Mouse (Mus musculus) kidney, embryonic 14.5 days (tissue): Measurements from ENCODE around the gene Fignl1. TPM values are rescaled to one million over a fixed set of nuclear protein-coding genes. Genes with fewer than 3 reads are reported as not detected.
A peak's percentile ranks its signal among the peaks of the same experiment; 100 is the strongest.

ENCODE experiments used
- ATAC-seq: fragments of 200-750 bp; cut with Nextera tagmentation; 2 replicates; pipeline ENCODE4 v1.8.0; 2017; ENCODE audit warnings: moderate number of reproducible peaks, mild to moderate bottlenecking, moderate TSS enrichment, moderate library complexity; ENCODE audit not compliant: low FRiP score, low TSS enrichment
- H3K27ac ChIP-seq: fragments of 300-500 bp; sonication (generic); 2 replicates; pipeline ENCODE4 v1.5.1; 2014; ENCODE audit warnings: low read depth, mild to moderate bottlenecking, low read length, moderate library complexity, mixed read lengths
- H3K27me3 ChIP-seq: fragments of 300-500 bp; sonication (generic); 2 replicates; pipeline ENCODE4 v1.6.1; 2014; ENCODE audit warnings: mild to moderate bottlenecking, low read length; ENCODE audit not compliant: control insufficient read depth, insufficient read depth
- H3K36me3 ChIP-seq: fragments of 300-500 bp; sonication (generic); 2 replicates; pipeline ENCODE4 v1.6.1; 2014; ENCODE audit warnings: low read length, mixed read lengths; ENCODE audit not compliant: control insufficient read depth, insufficient read depth
- H3K4me1 ChIP-seq: fragments of 300-500 bp; sonication (generic); 2 replicates; pipeline ENCODE4 v1.6.1; 2014; ENCODE audit warnings: low read length, mixed read lengths; ENCODE audit not compliant: control insufficient read depth, insufficient read depth
- H3K4me2 ChIP-seq: fragments of 300-500 bp; sonication (generic); replicated peaks from 2 replicates; pipeline ENCODE4 v1.6.1; 2014; ENCODE audit warnings: low read depth, mild to moderate bottlenecking, low read length
- H3K4me3 ChIP-seq: fragments of 300-500 bp; sonication (generic); 2 replicates; pipeline ENCODE4 v1.5.1; 2014; ENCODE audit warnings: mild to moderate bottlenecking, low read length
- H3K9ac ChIP-seq: fragments of 300-500 bp; sonication (generic); 2 replicates; pipeline ENCODE4 v1.6.1; 2014; ENCODE audit warnings: low read depth, mild to moderate bottlenecking, low read length, moderate library complexity
- H3K9me3 ChIP-seq: fragments of 300-500 bp; sonication (generic); 2 replicates; pipeline ENCODE4 v1.6.1; 2016; ENCODE audit warnings: low read length; ENCODE audit not compliant: control insufficient read depth
- WGBS: fragments of 180-500 bp; shearing (Covaris S2); extraction: QIAGEN DNeasy Blood & Tissue Kit; methylation state at CpG from one replicate; pipeline ENCODE4 v1.1.7; 2014; 5-methylcytosine and 5-hydroxymethylcytosine counted together
- polyA plus RNA-seq: library from polyadenylated mRNA; unstranded; fragments of >200 nt; fragmentation: Nextera tagmentation; extraction: Ambion mirVana; gene quantifications from 2 replicates; pipeline ENCODE4 v1.2.1, GENCODE M21; 2014

Fignl1 gene
- polyA plus RNA-seq, 1 experiment from 2014 or later = 85.4 TPM

- Histone ChIP-seq H3K27me3 (no peaks in the 10 kb centered on the region), H3K4me1 (peaks cover 39% of the 10 kb centered on the region), H3K4me3 (no peak overlapping the region), H3K9me3 (no peaks in the 10 kb centered on the region), H3K36me3 (no peaks in the 10 kb centered on the region), H3K4me2 (peak overlapping the region; percentile 26; the same call in 1 of the 2 replicates), H3K9ac (no peak overlapping the region), H3K27ac (peak overlapping the region; percentile 71)
- 46% methylated on average over 8 of the region's 8 CpGs for WGBS
- no peak for ATAC-seq
Observed at GRCm38 (mm10) chr11:11836262-11836661, 27.5 kb upstream of the Fignl1 start.

- H3K27me3 ChIP-seq = no peaks in the 10 kb centered on the region
- H3K27ac ChIP-seq = peak overlapping the region; percentile 71
- WGBS = 84% methylated on average over 4 of the region's 4 CpGs
- no peak for ATAC-seq
- peaks cover 43% of the 10 kb centered on the region for H3K4me1 ChIP-seq
- no peak overlapping the region for H3K4me3 ChIP-seq
- no peaks in the 10 kb centered on the region for H3K9me3 ChIP-seq
- H3K4me2 ChIP-seq = no peak overlapping the region
- H3K9ac ChIP-seq = no peak overlapping the region
- no peaks in the 10 kb centered on the region for H3K36me3 ChIP-seq
Observed at GRCm38 (mm10) chr11:11835791-11836190, 27.0 kb upstream of the Fignl1 start.

GRCm38 (mm10) chr11:11835361-11835760 lies 26.6 kb upstream of the Fignl1 start:
- Histone ChIP-seq H3K27me3 (no peaks in the 10 kb centered on the region), H3K4me2 (no peak overlapping the region), H3K9me3 (no peaks in the 10 kb centered on the region), H3K4me1 (peaks cover 47% of the 10 kb centered on the region), H3K27ac (no peak overlapping the region; the same call in 1 of the 2 replicates), H3K36me3 (no peaks in the 10 kb centered on the region), H3K4me3 (no peak overlapping the region), H3K9ac (no peak overlapping the region)
- WGBS = 59% methylated on average over 6 of the region's 6 CpGs
- no peak for ATAC-seq

GRCm38 (mm10) chr11:11833100-11833499 lies 24.3 kb upstream of the Fignl1 start:
- H3K27me3 ChIP-seq = no peaks in the 10 kb centered on the region
- H3K27ac ChIP-seq = peak overlapping the region; percentile 92
- no peak for ATAC-seq
- no peak overlapping the region for H3K9ac ChIP-seq
- H3K36me3 ChIP-seq = no peaks in the 10 kb centered on the region
- H3K4me2 ChIP-seq = no peak overlapping the region
- no peak overlapping the region for H3K4me3 ChIP-seq
- H3K4me1 ChIP-seq = peaks cover 67% of the 10 kb centered on the region
- H3K9me3 ChIP-seq = no peaks in the 10 kb centered on the region
- 15% methylated on average over 8 of the region's 8 CpGs for WGBS

- Histone ChIP-seq H3K9me3 (no peaks in the 10 kb centered on the region), H3K4me3 (no peak overlapping the region), H3K27me3 (no peaks in the 10 kb centered on the region), H3K27ac (peak overlapping the region; percentile 92), H3K4me1 (peaks cover 69% of the 10 kb centered on the region), H3K9ac (no peak overlapping the region), H3K36me3 (no peaks in the 10 kb centered on the region), H3K4me2 (no peak overlapping the region)
- no peak for ATAC-seq
- 37% methylated on average over 6 of the region's 6 CpGs for WGBS
Observed at GRCm38 (mm10) chr11:11832755-11833084, 24.0 kb upstream of the Fignl1 start.

GRCm38 (mm10) chr11:11831940-11832754 lies 23.4 kb upstream of the Fignl1 start:
- ATAC-seq = peak; percentile 44
- H3K27ac ChIP-seq = peak overlapping the region; percentile 92
- H3K27me3 ChIP-seq = no peaks in the 10 kb centered on the region
- H3K9me3 ChIP-seq = no peaks in the 10 kb centered on the region
- peak overlapping the region; percentile 34; the same call in 1 of the 2 replicates for H3K9ac ChIP-seq
- H3K4me1 ChIP-seq = peaks cover 65% of the 10 kb centered on the region
- 12% methylated on average over 6 of the region's 6 CpGs for WGBS
- H3K4me3 ChIP-seq = no peak overlapping the region
- H3K36me3 ChIP-seq = no peaks in the 10 kb centered on the region
- H3K4me2 ChIP-seq = no peak overlapping the region

- WGBS = 16% methylated on average over 6 of the region's 6 CpGs
- Histone ChIP-seq H3K4me2 (no peak overlapping the region), H3K36me3 (no peaks in the 10 kb centered on the region), H3K4me3 (no peak overlapping the region), H3K4me1 (peaks cover 59% of the 10 kb centered on the region), H3K27me3 (no peaks in the 10 kb centered on the region), H3K9me3 (no peaks in the 10 kb centered on the region), H3K27ac (peak overlapping the region; percentile 92), H3K9ac (peak overlapping the region; percentile 34; the same call in 1 of the 2 replicates)
- ATAC-seq = no peak
Observed at GRCm38 (mm10) chr11:11831526-11831925, 22.8 kb upstream of the Fignl1 start.

GRCm38 (mm10) chr11:11830884-11831495 lies 22.2 kb upstream of the Fignl1 start:
- H3K4me1 ChIP-seq = peaks cover 55% of the 10 kb centered on the region
- no peak for ATAC-seq
- 29% methylated on average over 12 of the region's 12 CpGs for WGBS
- H3K27ac ChIP-seq = peak overlapping the region; percentile 90; the same call in 1 of the 2 replicates
- H3K9ac ChIP-seq = no peak overlapping the region
- no peaks in the 10 kb centered on the region for H3K9me3 ChIP-seq
- H3K36me3 ChIP-seq = no peaks in the 10 kb centered on the region
- H3K4me2 ChIP-seq = no peak overlapping the region
- no peaks in the 10 kb centered on the region for H3K27me3 ChIP-seq
- H3K4me3 ChIP-seq = no peak overlapping the region
